Mouse (Mus musculus) adrenal gland, postnatal 4 days (tissue): ENCODE measurements around the gene Cep152. TPM values are rescaled to one million over a fixed set of nuclear protein-coding genes. Genes with fewer than 3 reads are reported as not detected.

Experiments
- DNase-seq, 2 experiments: peaks; one replicate each; pipeline ENCODE4 v3.0.0; 2021 to 2022; ENCODE audit warnings: low spot score in 2 of 2, mixed read lengths in 2 of 2
- total RNA-seq, 2 experiments: library from RNA; stranded (reverse); gene quantifications; 2 replicates each; pipeline ENCODE4 v1.2.3; 2021

The Cep152 gene
- total RNA-seq, 2 experiments from 2014 or later: 6.9 to 7.6 TPM

DNA sequence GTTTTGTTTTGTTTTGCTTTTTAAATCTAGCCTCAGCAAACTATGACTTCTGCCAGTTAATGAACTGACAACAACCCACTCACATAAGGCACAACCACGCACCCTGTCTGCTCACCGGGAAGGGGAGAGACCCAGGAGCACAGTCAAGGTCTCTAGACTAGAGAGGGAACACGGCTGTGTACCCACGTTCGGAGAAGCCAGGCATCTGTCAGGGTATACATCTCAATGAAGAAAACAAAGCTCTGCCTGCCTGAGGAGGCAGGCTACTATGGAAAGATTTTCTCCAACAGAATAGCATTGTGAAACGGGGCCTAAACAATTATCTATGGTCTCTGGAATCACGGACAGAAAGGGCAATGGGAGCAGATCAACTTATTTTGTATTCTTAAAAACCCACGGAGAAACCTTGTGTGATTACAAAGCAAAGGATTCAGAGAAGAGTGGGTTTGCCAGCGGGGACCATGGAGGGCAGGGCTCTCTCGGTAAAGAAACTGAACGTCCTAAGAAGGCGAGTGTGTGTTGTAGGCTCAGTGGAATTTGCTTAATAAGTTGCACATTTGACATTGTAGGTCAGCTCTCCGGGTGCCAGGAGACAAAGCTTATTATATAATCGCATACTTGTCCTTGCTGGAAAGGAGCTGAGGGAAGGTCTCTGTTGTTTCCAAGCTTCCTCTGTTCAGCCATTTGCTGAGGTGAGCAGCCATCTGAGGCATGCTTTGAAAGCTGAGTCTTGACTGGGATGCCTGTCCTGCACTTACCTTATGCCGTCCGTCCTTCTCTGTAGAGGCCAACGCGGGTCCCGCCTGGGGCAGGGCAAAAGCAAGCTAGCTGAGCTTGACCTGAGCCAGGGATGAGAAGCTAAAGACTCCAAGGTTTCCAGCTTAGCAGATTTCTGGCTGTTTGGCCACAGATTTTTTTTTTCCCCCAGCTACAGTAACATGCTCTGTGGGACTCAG, 66.0 kb downstream of the Cep152 start:
- no peak for DNase-seq

DNA sequence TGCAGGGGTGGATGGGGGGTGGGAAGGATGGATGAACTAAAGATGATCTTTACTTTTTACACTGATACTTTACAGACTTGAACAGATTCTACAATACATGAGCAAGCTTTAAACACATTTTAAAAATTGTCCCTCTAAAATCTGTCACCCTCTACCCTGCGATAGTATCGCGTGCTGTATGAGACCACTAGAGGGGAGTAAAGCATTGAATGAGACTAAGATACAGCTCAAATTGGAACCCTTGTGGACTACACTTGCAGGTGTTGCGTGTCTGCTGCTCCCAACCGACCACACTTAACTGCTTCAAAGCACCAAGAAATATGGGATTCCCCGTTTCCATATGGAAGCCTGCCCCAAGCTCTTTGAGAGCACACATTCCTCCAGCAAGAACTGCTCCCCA, 69.1 kb downstream of the Cep152 start:
- DNase-seq: no peak

DNA sequence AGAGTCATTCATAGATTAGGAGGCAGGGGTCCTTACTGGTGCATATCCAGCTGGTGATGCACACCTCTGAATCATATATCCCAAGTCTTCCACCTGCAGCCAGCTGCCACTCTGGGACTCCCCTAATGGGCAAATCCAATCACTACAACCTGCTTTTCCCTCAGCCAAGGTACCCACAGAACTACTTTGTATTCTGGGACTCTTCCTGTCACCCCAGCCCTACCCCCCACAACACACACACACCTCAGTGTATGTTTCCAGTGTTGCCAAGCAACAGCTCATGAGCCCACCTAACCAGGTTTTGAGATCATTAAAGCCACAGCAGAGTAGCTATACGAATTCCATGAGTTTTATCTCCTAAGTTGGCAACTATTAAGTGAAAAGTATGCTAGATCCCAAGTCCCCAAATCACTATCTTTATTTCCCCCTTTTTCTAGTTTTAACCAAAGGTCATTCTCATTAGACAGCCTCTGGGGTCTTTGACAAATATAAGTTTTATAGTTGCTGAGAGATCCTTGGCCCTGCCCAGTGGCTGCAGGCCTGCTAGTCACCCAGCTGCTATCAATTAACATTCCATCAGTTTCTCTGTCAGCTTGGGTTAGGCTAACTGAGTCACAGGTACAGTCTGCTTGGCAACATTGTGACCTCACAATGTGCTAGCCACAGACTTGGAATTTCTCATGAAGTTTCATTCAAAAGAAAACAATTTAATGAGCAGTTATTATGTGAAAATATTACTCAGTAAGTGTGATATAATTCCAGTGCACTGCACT, 75.9 kb downstream of the Cep152 start:
- no peak for DNase-seq

DNA sequence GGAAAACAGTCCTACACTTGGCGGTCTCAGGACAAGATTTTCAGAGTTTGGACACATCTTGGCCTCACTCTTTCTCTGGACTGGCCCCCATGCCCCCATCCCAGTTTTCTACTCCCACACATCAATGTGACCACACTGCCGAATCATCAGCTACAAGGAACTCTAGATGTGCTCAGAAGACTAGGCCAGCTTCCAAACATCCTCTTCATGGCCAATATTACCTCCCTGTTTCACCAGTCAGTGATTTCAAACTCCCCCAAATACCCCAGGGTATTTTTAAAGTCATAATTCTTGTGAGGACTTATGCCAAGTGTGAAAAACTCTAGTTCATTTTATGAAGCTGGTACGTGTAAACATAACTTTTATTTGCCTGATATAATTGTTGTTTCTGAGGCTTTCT, 79.9 kb downstream of the Cep152 start:
- no peak for DNase-seq

DNA sequence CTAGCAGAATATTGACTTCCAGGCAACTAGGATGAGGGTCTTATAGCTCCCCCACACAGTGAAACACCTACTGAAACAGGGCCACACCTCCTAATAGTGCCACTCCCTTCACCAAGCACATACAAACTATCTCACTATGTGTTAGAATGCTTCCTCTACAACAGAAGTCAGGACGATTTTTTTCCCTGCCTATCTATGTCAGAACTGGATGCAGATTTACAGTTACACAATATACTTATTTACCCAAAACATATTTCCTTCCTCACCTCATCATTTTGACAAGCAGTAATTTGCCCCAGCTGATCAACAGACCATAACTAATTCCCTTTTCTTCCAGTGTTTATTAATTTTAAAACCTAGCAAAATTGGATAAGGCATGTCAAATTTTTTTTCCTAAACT, 81.3 kb downstream of the Cep152 start:
- DNase-seq: no peak

DNA sequence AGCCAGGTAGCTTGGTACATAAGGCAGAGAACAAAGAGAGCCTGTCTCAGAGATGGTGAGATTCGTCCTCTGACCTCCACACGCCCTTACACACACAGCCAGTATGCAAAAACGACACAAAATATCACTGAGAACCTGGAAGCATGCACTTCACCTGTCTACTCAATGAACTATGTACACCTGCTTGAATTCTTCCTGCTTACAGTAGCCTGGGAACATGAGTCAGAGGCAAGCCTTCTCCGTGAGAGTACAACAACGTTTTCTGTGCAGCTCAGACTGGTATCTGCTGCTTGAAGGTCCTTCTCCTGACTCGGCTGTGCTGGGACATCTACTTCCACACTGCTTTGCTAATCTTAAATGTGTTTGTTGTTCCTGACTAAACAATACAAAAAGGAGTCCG, 83.5 kb downstream of the Cep152 start:
- DNase-seq: no peak

DNA sequence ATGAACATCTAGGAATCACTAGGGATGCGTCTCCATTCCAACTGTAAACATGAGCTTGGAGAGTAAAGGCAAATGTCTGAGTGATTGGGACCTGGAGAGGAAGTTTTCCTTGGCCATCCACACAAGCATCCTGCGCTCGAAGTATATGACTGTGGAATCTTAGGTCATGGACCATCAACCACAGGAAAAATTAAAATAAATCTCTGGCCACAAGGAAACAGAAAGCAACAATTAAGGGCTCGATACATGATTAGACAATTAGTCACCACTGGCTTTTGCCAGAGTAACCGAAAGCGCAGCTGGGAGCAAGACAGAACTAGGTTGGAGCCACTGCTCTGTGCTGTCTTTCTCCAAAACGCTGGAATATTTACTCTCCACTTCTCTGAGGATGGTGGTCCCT, 84.3 kb downstream of the Cep152 start:
- DNase-seq: no peak

DNA sequence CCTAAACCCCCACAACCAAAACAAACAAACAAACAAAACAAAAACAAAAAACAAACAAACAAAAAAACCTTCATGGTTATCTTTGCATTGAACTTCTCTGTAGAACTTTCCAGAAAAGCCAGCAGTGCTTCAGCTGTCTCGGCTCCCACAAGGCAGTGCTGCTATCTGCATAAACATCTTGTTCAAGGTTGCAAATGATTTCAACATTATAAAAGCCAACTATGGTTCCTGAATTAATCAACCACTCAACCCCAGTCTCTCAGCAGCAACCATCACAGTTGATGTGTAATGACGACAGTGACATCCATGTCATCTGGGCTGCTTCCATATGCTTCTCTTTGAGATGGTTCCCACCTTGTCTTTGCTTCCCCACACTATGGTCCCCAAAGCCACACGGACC, 85.3 kb downstream of the Cep152 start:
- no peak for DNase-seq

DNA sequence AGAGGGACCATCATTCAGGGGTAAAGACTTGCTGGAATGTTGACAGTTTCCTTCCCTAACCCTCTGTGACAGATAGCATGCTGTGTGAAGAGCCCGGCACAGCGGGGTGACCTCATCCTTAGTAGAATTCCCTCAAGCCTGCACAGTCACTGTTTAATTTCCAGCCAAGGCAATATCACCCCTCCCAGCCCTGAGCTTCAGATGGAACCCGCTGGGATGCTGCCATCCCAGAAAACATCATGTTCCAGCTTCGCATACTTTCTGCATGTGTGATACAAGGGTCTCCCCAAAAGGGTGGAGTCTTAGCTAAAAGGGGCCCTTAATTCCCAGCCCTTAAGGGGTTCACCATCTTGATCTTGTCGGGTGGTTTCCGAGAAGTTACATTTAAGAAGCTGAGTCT, 94.2 kb downstream of the Cep152 start:
- no peak for DNase-seq

DNA sequence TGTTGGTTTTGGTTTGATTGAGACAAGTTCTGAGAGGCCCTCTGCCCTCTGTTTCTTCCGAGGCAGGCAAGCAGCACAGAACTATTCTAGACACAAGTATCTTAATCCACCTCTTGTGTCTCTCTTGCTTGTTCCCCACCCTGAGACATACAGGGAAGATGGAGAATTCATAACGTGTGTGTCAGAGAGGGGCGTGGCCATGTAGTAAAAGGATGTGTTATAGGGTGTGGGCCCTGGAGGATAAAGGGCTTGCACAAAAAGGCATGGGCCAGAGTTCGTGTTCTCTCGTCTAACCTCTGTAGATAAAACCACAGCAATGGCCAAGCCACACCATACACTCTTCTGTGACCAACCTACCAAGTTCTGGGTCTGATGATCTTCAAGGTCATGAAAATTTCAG, 98.3 kb downstream of the Cep152 start:
- no peak for DNase-seq

DNA sequence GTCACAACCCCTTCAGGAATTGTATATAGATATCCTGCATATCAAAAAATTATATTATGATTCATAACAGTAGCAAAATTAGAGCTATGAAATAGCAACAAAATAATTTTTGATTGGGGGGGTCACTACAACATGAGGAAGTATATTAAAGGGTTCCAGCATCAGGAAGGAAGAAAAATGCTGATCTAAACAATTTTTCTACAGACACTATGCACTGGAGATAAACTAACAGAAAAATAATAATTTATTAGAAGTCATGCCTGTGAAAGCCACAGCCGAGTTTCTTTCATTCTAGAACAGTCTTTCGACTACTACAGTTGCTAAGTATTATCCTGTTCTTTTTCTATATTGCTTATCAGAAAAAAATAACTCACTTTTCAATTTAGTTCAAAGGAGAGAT, 99.4 kb downstream of the Cep152 start:
- DNase-seq: no peak

DNA sequence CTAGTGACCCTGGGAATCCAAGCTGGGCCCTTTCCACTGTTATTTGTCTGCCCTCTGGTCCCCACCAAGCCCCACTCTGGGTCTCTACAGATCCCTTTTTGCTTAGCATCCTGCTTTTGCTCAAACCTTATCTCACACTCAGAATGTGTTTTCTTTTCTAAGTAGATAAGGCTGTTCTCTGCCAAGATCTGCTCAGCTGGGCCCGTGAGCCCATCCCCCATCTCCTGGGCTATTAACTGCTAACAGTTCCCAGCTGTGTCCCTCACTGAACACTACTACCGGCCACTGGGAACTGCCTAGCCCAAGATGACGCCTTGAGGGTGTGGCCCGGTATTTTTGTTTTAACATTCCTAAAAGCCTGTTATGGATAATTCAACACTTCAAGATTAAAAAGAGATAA, 108.3 kb downstream of the Cep152 start:
- no peak for DNase-seq

DNA sequence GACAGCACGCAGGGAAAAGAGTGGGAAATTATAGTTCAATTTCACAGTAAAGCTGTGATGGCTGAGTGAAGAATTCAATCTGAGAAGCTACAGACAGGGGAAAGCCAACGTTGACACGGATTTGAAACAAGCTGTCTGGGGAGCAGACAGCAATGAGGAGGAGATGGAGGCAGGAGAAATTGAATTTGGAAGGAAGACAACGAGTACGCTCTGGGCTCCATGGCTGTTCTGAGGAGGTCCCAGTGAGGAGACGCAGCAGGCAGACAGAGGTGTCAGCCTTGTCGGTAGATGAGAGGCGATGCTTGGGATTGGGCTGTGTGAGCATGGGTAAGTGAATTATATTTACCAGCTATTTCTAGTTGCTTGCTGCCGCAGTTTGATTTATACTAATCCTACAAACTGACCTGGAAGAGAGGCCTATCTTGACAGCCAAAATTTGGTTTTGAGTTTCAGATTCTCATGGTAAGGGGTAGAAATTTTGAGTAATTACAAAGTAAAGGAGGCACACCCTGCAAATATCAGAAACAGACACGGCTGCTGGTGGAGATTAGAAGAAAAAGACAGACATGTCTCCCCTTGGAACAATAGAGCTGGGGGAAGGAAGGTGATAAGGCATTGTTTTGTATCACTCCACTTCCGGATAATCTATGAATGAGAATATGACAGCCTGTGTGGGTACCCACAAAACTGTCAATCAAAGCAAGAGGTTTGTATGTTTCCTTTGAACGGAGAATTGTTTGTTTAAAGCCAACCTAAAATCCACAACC, 109.4 kb downstream of the Cep152 start:
- no peak for DNase-seq

DNA sequence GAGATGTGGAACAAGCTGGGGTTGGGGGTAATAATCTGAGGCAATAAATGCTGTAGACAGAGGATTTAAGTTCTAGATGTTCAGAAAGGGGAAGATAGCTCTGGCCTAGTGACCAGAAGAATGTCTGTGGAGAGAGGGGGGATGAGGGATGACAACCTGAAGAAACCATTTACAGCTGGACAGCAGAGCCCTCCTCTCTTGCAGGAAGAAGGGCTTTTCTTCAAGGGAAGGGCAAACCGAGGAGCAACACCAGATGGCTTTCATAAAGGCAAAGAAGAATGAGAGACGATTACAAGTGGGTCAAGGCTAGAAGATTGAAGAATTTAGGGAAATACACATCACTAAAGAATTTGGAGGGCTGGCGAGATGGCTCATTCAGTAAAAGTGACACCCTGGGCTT, 110.5 kb downstream of the Cep152 start:
- DNase-seq: no peak

Other genes with a start within 250 kb of the Cep152 start
- gene Gm9913, start 120.0 kb downstream of the Cep152 start, total RNA-seq: under 1 TPM; 0.28 TPM
- 100 to 1,000 TPM; 103 to 104 TPM for gene Fbn1, start 117.1 kb downstream of the Cep152 start, total RNA-seq
- 100 to 1,000 TPM; 207 to 216 TPM for gene Eid1, start 48.0 kb upstream of the Cep152 start, total RNA-seq
- 1 to 10 TPM; 5.4 to 6.0 TPM for gene Shc4, start 99.0 kb upstream of the Cep152 start, total RNA-seq
- 10 to 100 TPM; 58.5 TPM for gene Secisbp2l, start 157.8 kb upstream of the Cep152 start, total RNA-seq
- gene Galk2, start 234.0 kb upstream of the Cep152 start, total RNA-seq: 10 to 100 TPM; 51.4 to 56.5 TPM
- gene Cops2, start 234.0 kb upstream of the Cep152 start, total RNA-seq: 100 to 1,000 TPM; 144 to 145 TPM